Mouse (Mus musculus) layer of hippocampus, adult 9-11 months (tissue): ENCODE results near the gene Ttll11.
A peak's percentile ranks its signal among the peaks of the same experiment; 100 is the strongest.

Experiments used
- DNase-seq: peaks from one replicate; pipeline ENCODE4 v3.0.0; 2022

Ttll11 gene

DNA sequence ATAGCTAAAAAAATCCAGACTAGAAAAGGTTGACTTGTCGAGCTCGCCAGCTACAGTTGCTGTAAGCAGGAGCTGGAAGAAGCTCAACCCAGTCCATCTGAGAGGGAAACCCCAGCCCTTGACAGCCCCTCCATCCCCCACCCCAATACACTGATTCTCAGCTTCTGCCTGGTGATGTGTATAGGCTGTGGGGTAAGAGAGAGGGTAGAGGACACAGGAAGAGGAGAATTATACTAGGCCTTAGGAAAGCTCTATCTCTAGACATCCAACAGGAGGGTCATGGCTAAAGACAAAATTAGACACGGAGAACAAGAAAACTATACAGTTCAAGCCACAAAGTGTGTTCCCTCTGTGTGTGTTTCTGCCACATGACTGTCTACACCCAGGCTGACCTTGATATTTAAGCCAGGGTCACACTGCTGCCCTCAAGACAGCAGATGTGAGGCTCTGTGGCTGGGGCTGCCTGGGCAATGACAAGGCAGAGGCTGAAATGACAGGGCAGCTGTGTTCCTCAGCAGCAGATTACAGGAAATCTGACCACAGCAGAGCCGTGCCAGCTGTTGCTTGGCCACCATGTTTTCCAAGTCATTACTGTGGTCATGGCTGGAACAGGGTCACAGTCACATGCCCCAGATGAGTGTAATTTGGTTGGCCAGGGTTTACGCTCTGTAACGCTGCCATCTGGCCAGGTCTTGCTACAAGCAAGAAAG lies 81.1 kb downstream of the Ttll11 start:
- no peak for DNase-seq

DNA sequence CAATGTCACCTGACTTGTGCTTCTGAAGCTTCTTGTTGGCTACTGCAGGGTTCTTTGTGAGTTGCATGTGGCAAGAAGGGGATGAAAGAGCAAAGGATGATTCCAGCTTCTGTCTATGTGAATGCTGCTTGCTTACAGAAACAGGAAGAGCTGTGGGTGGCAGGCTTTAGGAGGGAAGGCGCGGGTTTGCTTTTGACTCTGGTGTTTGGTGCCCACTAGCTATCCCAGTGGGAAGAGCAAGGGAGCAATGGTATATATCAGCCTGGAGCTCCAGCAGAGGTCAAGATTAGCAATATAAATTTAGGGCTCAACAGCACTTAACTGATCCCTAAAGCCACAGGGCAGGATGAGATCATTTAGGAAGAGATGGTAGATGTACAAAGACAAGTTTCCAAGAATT lies 82.6 kb downstream of the Ttll11 start:
- DNase-seq, result no peak

DNA sequence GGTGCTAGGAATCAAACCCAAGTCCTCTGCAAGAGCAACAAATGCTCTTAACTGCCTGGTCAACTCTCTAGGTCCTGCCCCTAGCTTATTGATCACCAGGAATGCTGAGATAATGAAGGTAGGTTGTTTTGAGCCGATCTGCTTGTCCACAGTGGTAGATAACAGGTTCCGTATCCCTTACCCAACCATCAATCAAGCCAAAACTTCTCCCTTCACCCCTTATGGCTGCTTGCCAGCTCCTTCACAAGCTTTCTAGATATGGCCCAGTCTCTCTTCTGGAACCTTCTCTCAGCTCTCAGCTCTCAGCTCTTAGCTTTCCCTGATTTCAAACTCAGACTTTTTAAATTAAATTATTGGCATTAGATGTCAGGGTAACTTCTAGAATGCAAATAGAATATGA lies 85.2 kb downstream of the Ttll11 start:
- DNase-seq, result no peak

DNA sequence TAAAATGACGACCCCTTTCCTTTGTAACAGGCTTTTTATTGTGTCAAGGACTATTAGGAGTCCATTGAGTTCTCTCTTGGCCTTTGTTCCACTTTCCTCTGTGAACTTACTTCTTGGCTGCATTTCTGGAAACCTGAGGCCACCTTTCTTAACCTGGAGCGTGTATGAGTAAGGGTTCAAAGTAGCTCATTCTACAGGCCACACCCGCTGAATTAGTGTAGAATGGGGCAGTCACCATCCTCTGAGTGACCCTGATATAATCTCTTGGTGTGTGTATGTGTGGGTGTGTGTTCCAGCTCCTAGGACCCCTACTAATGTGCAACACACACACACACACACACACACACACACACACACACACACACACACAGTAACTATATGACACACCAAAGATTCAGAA lies 89.1 kb downstream of the Ttll11 start:
- no peak for DNase-seq

DNA sequence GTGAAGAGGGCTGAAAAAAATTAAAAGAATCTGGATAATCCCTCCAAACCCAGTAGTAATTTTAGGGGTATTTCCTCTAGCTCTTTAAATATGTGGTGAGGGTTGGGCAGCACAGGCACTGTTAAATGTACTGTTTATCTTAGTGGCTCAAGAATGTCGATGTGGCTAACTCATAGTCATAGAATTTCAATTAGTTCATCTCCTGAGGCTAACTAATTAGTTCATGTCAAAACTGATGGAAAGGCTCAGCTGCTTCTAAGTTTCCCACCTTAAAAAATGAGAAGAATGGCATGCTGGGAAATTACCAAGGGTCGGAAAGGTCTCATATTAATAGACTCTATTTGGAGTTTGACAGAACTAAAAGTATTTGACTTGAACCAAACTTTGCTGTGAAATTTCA lies 89.9 kb downstream of the Ttll11 start:
- DNase-seq, result no peak

DNA sequence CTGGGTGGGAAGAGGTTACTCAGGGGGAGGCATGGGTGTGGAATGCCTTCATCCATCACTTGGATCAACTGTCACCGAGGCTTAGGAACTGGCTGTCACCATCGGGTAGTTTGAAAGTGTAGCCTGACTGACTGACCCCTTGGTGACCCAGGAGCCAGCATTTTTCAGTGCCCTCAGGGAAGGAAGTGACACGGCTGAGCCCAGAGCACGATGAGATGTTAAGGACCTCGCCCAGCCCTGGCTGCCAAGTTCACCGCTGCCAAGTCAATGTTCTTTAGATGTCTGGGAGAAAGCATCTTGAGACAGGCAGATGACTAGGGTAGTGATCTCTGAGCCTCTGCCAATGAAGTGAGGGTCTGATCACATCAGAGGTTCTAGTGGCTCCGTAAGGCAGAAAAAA lies 95.4 kb downstream of the Ttll11 start:
- no peak for DNase-seq

DNA sequence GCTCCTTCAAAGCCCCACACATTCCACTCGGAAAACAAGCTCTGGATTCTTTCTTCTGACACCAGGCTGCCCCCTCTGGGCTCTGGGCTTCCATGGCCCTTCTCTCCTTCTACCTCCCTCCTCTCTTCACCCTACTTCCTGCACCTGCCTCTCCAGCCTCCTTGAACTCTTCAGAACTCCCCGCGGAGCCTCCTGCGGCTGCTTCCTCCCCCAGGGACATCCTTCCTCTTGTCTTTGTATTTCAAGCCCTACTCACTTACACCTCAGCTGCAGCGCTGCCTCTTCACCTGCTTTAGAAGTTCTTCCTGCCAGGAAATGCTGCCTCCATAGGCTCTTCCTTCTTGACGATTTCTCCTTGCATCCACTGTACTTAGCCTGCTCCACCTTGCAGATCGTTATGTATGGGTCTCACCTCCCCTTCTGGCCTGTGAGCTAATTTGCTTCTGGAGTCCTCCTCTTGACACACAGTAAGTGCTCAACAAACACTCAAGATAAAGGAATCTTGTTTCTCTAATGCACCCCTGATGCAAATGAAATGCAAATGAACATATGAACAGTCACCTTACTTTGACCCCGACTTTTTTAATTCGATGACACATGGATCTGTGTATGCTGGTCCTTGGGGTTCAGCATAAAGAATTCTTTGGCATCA lies 97.3 kb downstream of the Ttll11 start:
- no peak for DNase-seq

DNA sequence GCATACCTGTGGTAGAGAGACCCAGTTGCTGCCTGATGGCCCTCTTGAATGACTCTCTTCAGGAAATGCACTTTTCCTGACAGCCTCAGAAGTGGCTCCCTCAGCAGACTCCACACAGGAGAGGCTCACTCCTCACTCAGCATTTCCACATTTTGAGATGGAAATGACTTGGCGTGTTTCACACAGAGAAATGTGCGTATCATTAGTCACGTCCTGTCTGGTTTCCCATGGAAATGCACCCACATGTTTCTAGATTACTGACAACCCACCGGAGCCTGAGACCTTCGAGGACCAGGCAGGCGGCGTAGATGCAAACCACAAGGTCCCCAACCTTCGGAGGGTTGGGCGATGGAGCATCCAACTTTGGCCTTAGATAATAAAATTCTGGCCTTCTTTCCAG lies 97.8 kb downstream of the Ttll11 start:
- DNase-seq, result no peak

DNA sequence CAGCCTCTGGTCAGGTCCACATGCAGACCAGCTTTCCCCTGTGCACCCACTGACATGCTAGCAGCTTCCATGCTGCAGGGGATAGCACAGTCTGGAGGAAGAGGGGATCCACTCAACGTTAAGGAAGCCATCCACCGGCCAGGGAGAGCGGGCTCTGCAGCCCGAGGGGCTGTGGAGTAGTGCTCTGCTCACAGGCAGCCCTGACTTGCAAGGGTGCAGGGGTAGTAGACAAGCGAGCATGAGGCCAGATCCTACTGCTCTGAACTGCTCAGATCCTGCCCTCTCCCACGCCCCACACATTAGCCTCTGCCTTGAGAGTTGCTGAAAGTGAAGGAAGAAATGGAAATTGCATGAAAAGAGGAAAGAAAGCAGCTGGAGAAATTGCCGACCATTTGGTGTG lies 99.4 kb downstream of the Ttll11 start:
- DNase-seq, result no peak

DNA sequence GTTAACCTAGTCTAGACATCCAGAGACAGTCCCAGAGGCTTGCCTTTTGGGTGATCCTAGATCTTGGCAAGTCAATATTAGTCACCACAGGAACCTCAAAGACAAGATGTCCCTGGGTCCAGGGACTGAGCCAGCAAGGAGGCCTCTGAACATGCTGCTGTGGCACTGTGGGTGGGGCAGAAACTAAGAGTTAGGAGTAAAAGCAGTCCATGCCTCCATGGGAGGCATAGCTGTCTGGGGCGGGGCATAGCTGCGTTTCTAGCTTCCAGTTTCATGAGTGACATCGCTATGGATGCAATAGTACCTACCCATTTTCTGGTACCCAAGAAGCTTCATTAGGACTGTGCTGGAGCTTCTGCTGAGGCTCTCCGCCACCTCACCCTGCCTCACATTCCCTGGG lies 99.8 kb downstream of the Ttll11 start:
- DNase-seq, result no peak

DNA sequence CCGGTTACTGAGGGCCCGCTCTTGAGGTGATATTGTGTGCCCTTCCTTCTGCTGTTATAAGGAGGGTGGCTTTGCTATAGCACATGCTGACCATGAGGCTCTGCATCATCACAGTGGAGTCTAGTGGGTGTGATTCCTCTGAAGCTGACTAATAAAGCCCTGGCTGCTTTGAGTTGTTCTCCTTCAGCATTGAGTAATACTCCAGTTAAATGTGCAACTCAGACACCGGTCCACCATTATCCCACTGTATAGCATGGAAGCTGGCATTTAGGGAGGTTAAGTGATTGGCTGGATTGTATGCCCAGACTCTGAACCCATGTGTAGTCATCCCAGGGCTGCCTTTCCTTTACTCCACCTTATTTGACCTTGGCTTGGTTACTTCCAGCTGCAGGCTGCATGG lies 101.2 kb downstream of the Ttll11 start:
- no peak for DNase-seq

DNA sequence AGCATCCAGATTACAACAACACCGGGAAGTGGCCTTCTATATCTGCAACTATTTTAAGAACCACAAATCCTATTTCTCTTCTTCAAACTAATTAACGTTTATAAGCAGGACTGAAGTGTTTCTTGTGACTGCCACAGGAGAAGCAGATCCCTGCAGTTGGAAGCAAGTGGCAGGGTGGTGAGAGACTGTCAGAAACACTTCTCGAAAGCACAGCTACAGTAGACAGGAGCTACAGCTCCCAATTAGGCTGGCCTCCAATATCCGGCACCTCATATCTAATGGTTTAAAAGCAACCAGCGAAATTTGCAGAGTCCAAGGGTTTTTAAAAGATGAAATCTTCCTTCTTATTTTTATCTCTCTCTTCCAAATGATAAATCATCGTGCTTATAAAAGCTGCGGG lies 104.1 kb downstream of the Ttll11 start:
- peak; percentile 15 for DNase-seq

DNA sequence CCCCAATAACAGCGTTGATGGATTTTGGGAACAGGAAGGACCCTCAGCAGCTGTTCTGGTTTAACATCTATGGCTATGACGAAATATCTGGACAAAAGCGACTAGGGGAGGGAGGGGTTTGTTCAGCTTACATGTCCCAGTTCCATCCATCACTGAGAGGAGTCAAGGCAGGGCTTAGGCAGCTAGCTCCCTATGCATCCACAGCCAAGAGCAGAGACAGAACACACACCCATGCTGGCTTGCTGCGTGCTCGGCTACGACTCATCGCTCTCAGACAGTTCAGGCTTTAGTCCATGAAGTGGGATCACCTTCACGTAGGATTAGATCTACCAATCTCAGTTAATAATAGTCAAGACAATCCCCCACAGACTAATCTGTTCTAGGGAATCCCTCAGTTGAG lies 105.3 kb downstream of the Ttll11 start:
- no peak for DNase-seq

DNA sequence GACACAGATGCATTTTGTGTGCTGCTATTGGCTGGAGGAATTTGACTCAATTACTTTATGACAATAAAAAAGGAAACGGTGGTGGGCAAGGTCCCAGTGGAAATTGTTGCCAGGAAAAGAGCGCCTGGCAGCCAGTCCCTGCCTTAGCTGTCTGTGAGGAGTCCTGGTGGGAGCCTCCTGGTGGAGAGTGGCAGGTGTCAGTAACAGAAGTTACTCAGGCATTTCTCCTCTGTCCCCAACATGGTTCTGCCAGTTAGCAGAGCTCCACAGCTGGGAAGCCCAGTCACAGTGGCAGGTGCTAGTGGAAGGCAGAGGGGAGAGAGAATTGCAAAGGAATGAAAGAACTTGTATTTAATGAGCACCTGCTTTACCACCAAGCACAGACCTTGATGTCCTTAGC lies 110.5 kb downstream of the Ttll11 start:
- no peak for DNase-seq

DNA sequence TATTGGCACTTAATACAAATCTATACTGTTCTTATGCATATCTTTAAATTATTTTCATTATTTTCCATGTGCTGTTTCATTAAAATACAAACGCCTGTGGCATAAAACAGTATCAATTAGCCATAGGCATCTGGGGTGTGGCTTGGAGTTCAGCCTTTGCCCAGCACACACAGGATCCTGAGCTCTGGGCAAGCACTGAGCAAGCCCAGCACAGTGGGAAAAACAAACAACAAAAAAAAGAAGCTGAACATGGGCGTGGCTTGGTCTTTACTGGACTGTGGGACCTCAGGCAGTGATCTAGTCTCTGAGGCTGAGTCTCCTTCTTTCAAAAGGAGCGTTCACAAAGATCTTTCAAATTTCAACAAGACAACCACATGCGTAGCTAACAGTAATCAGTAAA lies 116.4 kb downstream of the Ttll11 start:
- DNase-seq, result no peak

DNA sequence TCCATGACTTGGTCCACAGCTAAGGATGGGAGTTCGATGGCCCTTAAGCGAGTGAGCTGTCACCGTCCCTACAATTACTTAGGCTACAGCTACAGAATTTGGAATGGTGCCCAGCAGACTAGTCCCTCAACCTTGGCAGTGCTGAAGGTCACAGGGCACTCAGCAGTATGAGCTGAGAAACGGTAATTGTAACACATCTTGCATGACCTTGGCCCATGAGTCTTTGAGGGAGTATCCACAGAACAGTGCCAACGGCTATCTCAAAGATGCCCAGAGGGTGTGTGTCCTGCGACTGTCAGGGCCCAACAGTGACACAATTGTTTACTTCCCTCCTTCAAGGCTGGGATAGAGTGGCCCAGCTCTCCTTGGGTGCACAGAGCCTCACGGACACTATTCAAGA lies 118.5 kb downstream of the Ttll11 start:
- DNase-seq, result no peak

DNA sequence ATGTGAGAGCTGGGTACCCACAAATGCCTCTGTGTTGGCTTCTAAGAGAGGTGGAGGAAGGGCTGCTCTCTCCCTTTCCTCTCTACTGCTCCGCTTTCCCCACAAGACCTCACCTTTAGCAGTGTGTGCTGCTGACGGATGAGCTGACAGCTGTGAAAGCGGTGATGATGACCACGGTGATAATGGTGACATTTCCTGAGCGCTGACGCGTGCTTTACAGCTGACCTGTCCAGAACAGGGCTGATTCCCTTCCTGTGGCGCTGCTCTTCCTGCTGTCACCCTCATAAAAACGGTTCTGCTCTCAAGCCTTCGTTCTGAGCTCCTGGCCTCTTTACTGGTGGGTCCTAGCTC lies 119.3 kb downstream of the Ttll11 start:
- DNase-seq, result no peak

DNA sequence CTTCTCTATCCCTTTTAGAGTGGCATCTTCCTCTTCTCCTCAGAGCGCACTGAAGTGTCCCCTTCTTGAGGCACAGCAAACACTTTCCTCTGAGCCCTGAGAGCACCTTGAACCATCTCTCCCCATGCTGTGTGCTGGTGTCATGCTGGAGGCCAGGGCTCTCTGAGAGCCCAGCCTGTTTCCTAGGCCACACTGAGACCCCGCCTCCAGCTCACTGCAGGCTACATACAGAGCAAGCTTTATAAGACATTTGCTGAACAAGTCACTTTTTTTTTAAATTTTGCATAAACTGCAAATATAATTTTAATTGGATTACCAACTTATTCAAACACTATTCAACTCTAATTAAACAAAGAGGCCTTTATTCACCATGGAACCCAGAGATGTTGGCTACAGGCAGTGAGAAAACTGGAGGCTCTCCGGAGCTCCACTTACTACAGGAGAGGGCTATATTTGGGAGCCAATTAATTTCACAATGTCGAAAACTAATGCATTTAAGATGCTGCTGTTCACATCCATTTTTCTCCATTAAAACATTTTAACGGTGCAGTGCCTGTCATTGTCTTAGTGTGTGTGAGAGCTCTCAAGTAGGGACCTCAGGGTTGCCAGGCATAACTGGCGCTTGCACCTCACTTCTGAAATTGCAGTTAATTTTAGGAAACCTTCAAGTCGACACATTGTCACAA lies 119.9 kb downstream of the Ttll11 start:
- no peak for DNase-seq

DNA sequence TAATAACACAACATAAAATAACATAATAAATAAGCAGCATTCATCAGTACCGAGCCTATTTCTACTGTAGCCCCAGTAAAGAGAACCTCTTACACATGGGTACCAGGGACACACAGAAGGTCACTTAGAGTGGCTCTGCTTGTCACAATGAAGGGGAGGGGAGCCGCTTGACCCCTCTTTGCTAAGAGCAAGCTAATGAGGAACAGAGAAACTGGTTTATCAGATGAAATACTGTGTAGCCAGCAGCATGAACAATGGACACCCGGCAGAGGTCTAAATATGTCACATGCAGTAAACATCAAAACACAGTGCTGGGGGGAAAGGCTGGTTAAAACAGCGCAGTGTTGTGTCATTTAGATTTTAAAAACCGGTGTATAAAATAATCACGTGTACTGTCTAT lies 121.4 kb downstream of the Ttll11 start:
- DNase-seq, result no peak

DNA sequence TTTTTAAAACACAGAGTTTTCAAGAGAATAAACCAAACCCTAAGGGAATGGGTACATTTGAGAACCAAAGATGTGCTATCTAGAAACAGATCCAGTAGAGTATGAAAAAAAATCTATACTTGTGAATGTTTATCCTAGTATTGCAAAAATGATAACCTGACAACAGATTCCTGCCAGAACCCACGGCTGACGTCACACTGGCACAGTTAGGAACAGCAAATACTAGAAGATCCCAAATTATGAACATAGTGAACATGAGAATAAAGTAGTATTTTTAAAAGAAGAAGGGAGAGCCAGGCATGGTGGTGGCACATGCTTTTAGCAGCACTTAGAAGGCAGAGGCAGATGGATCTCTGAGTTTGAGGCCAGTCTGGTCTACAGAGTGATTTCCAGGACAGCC lies 122.8 kb downstream of the Ttll11 start:
- no peak for DNase-seq

DNA sequence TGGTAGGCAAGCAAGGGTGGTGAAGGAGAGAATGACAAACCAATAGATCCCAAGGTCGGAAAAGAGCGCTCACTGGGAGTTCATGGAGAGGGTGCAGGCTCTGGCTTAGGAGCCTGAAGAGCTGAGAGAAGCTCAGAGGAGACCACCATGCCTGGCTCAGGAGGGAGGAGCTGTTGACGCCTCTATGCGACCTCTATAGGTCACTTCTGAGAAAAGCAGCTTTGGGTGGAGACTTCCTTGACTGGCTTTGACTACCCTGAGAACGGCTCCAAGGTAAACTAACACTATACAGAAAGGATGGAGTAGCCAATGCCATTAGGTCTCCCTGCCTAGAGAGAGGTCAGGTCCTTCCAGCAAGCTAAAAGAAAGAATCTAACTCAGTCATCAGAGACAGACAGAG lies 124.8 kb downstream of the Ttll11 start:
- no peak for DNase-seq

DNA sequence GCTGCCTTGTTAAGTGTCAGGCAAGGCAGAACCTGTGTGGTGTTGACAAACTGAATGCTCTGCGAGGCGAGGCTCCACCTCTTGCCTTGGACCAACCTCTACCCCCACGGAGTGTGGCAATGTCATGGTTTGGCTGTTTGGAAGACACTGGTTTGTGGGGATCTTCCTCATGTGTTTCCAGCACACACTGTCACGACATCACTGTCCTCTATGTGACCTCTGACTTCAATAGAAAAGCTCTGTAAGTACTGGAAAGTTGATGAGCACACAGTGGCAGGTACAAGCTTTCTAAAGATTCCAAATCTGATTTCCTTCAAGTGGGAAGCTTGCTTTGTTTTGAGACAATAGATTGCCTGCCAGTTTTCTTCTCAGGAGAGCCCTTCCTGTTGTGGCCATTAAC lies 126.7 kb downstream of the Ttll11 start:
- no peak for DNase-seq

DNA sequence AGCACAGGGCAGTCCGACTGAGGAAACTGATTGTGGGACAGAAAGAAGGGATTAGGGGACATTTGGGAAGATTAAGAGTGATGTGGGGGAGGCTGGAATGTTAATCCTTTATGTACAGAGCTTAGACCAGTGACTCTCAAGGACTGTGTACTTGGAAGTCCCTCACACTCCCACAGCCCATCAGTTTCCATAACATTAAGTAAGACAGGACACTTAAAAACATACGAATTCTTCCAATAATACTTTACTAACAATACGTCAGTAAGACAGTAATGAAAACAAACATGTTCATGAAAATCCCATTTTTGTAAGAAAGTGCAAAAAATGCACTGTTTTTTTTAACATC lies 127.6 kb downstream of the Ttll11 start:
- no peak for DNase-seq

DNA sequence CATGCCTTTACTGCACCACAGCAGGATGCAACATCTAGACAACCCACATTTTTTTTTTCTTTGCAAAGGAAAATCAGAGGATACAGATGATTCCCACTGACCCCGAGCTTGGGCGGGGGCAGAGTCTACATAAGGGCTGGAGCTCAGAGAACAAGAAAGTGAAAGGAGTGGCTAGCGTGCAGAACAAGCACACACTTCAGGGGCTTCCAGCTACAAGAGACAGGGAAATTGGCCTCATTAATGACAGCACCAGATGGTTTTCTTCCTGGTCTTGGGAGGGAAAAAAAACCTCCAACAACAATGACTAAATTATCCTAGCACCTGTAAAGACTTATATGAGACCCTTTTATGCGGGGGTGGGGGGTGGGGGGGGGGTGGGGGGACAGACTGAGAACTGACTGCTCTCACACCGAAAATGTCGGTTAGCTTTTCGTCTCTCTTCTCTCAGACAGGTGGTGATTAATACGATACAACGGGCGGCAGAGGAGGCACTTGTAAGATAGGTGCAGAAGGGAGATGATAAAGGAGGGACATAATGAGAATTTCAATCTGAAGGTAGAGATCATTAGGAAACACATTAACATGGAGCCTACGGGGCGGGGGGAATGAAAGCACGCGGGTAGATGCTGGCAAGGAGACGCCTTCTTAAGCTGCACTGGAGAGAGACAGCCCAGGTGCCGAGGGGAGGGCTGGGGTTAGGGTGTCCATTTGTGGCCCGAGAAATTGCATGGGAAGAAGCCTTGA lies 128.1 kb downstream of the Ttll11 start:
- DNase-seq, result no peak
